Mouse (Mus musculus) liver, embryonic 14.5 days (tissue): ENCODE measurements at regions not wholly inside any gene's neighbourhood (a gene's known extent, or its start where the extent isn't known, plus 50 kb on each side); places are given as distances from the start of the nearest gene placed in this dataset.

ENCODE experiments used
- CTCF ChIP-seq: IDR thresholded peaks from 2 replicates; pipeline ENCODE4 v1.5.1; 2016; ENCODE audit warnings: antibody characterized with exemption, low read depth, control low read depth
- EP300 ChIP-seq: IDR thresholded peaks from 2 replicates; pipeline ENCODE4 v1.6.1; 2016; ENCODE audit warnings: antibody characterized with exemption, low read depth

DNA sequence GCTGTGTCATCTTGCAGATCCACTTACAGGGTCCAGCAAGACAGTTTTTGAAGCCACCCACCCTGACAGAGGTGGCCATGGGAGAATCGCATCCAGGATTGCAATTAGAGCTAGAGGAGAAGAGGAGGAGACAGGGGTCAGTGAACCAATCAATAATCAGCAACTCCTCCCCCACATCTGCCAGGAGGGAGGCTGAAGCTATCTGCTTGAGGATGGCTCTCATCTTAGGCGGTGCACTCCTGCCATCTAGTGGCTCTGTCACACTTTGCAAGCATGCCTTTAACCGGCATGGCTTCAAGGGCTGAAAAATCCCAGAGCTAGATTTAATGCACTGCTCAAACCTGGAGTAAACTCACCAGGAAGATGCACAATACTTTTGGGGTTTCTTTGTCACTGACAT, 1425.9 kb upstream of the Gm7489 start:
- TF ChIP-seq CTCF (peak; percentile 82), EP300 (no peak)
